Mouse (Mus musculus): Measurements from ENCODE around the gene Gm11096.
A peak's percentile ranks its signal among the peaks of the same experiment; 100 is the strongest.

The Gm11096 gene

GRCm38 (mm10) chr17:81480351-81481161 is 39.0 kb downstream of the Gm11096 start:
- no peak for DNase-seq (ENCODE audit: extremely low spot score)

- DNase-seq (ENCODE audit: extremely low spot score) = peak; percentile 3
These were observed 40.4 kb downstream of the Gm11096 start for GRCm38 (mm10) chr17:81481843-81482490.

DNA sequence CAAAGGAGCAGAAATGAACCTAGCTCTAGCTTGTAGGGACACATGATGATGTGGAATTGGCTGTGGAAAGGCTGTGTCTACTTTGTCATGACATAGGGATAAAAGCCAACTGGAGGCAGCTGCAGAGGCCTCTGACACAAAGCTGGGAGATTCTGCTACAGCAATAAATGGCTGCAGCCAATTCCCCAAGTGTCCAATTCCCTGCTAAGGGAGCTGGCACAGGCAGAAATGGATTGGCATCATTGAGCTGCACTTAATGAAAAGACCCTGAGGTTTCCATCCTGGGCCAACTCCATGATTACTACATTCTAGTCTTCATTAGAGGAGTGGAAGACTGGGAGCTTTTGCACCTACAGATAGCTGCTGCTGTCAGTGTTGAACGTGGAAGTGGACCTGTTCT is 44.8 kb downstream of the Gm11096 start:
- DNase-seq (ENCODE audit: extremely low spot score) = no peak

Data from embryo, embryonic 9.5 days (tissue).